Mouse (Mus musculus) cerebellum, adult 2 months (tissue): ENCODE results near the gene Efcab6. TPM values are rescaled to one million over a fixed set of nuclear protein-coding genes. Genes with fewer than 3 reads are reported as not detected.

Source experiments
- DNase-seq, 2 experiments: peaks; one replicate each; pipeline ENCODE4 v3.0.0; 2021
- H3K27ac ChIP-seq: fragments of 200-500 bp; 2 replicates; pipeline ENCODE4 v1.5.1; 2012; ENCODE audit warnings: low read length, control low read depth, inconsistent platforms; ENCODE audit not compliant: insufficient read depth
- H3K27me3 ChIP-seq: fragments of 200-500 bp; 2 replicates; pipeline ENCODE4 v1.6.1; 2012; ENCODE audit warnings: inconsistent platforms, mild to moderate bottlenecking, low read length, moderate library complexity; ENCODE audit not compliant: control insufficient read depth, insufficient read depth
- H3K4me1 ChIP-seq: fragments of 200-500 bp; 2 replicates; pipeline ENCODE4 v1.6.1; 2011; ENCODE audit warnings: low read length; ENCODE audit not compliant: control insufficient read depth, insufficient read depth
- H3K4me3 ChIP-seq: fragments of 200-500 bp; replicated peaks from 2 replicates; pipeline ENCODE3; 2011; ENCODE audit warnings: mild to moderate bottlenecking, low read depth, low read length, control low read depth; ENCODE audit not compliant: insufficient read depth
- CTCF ChIP-seq: fragments of 200-500 bp; IDR thresholded peaks from 2 replicates; pipeline ENCODE4 v1.5.1; 2011; ENCODE audit warnings: low read depth, mild to moderate bottlenecking, control low read depth, low read length, moderate library complexity, borderline replicate concordance; ENCODE audit not compliant: insufficient read depth
- POLR2A ChIP-seq: fragments of 200-500 bp; IDR thresholded peaks from 2 replicates; pipeline ENCODE4 v1.6.1; 2011; ENCODE audit warnings: low read length, control low read depth, borderline replicate concordance; ENCODE audit not compliant: insufficient read depth
- WGBS: fragments of 180-500 bp; shearing (Covaris S2); methylation state at CpG from one replicate; pipeline ENCODE4 v1.1.7; 2018; 5-methylcytosine and 5-hydroxymethylcytosine counted together
- polyA plus RNA-seq: library from polyadenylated mRNA; depleted of rRNA; stranded (reverse); fragments of >200 nt; gene quantifications from 2 replicates; pipeline ENCODE4 v1.2.3, GENCODE M21; 2012

Efcab6 gene
- polyA plus RNA-seq, 1 experiment, result 0.70 TPM

DNA sequence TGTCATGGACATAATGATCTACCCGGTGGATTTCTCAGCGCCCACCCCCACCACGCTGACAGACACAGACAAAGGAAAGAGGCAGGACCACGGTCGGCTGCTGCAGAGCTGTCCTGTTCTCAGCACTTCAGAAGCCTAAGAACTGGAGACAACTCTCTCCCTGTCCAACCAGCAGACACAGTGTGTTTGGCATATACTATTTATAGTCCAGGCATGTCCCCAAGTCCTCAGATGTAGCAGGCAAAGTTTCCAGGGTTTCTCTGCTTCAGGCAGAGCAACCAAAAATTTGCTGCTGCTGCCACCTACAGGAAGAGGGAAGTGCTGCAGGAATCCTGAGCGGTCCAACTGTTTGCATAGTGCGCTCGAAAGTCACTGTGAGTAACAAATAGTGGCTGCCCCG is 11.3 kb downstream of the Efcab6 start:
- Histone ChIP-seq H3K27me3 (no peaks in the 10 kb centered on the region), H3K4me1 (0 out of 2 replicates have a peak, but pooled peaks cover 3% of the 10 kb centered on the region), H3K27ac (no peak overlapping the region), H3K4me3 (no peak overlapping the region)
- 8% methylated on average over 9 of the region's 9 CpGs for WGBS
- no peak for TF ChIP-seq POLR2A
- TF ChIP-seq CTCF, result peak; percentile 92
- DNase-seq, result peak; percentile 73 to 85

DNA sequence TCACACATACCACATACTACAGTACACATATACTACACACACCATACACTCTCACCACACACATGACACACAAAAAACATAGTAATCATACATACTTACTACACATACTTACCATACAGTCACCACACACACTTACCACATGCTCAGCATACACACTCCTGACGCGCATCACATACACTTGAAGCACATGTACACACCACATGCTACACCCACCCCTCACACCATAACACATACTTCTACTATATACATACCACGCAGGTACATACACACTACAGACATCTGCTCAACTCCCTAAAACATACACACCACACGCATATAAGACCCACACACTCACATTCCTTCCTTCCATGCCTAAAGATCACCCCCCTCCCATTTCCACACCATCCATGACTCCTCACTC is 11.9 kb downstream of the Efcab6 start:
- no peak for DNase-seq
- TF ChIP-seq CTCF, result no peak
- TF ChIP-seq POLR2A, result no peak
- Histone ChIP-seq H3K27ac (no peak overlapping the region), H3K27me3 (no peaks in the 10 kb centered on the region), H3K4me1 (0 out of 2 replicates have a peak, but pooled peaks cover 3% of the 10 kb centered on the region), H3K4me3 (no peak overlapping the region)
- WGBS, result 98% methylated on average over 4 of the region's 4 CpGs

DNA sequence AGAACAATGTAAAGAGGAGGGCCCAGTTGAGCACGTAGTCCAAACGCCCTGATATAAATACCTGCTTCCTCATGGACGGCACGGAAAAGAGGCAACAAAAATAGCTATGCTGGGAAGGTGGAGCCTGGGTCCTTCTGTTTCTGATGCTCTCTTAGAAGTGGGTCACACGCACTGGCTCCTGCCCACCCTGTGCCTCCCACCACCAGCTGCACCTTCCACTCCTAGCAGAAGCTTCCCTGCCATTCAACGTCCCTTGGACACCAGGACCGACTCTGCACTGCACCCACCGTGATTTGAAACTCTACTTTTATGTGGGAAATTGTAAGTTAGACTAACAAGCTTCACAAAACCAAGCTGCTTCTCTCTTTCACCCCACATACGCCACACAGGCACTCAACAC is 12.8 kb downstream of the Efcab6 start:
- H3K27me3 ChIP-seq, result no peaks in the 10 kb centered on the region
- no peak for DNase-seq
- TF ChIP-seq CTCF (no peak), POLR2A (no peak)
- no peak overlapping the region for H3K4me3 ChIP-seq
- WGBS, result 92% methylated on average over 9 of the region's 9 CpGs
- 0 out of 2 replicates have a peak, but pooled peaks cover 3% of the 10 kb centered on the region for H3K4me1 ChIP-seq
- no peak overlapping the region for H3K27ac ChIP-seq

DNA sequence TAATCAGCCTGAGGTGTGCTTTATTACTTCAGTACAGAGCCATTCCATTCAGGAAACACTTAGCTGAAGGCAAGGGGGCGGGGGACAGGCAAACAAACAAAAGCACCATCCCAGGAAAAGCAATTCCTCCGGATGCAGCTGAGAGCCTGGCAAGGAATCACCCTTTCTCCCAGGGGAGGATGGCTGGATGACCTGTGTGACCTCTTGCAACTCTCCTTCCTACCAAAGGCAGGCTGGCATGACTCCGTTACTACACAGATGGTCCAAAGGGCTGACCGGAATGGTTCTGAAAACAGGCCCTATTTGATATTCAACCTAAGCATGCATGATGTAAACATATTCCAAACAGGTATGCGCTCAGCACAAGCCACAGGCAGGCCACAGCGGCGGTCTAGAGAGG is 15.6 kb downstream of the Efcab6 start:
- DNase-seq, result no peak
- TF ChIP-seq POLR2A (no peak), CTCF (no peak)
- WGBS, result 81% methylated on average over 7 of the region's 7 CpGs
- H3K4me1 ChIP-seq, result 0 out of 2 replicates have a peak, but pooled peaks cover 3% of the 10 kb centered on the region
- H3K4me3 ChIP-seq, result no peak overlapping the region
- no peak overlapping the region for H3K27ac ChIP-seq
- H3K27me3 ChIP-seq, result no peaks in the 10 kb centered on the region

DNA sequence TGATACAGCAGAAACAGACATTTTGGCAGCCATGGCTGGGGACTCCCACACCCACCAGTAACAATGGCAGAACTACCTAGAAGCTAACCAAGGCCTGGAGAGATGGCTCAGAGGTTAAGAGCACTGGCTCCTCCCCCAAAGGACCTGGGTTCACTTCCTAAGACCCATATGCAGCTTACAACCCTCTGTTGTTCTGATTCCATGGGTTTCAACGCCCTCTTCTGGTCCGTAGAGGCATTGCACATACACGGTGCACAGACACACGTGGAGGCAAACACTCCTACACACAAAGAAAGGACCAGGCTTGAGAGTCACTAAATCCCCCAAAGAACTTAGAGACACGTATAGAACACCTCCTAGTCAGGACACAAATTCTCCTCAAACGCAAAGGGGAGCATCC is 19.6 kb downstream of the Efcab6 start:
- WGBS, result 94% methylated on average over 6 of the region's 6 CpGs
- Histone ChIP-seq H3K27ac (no peak overlapping the region), H3K27me3 (no peaks in the 10 kb centered on the region), H3K4me3 (no peak overlapping the region), H3K4me1 (no peaks in the 10 kb centered on the region)
- no peak for DNase-seq
- TF ChIP-seq CTCF (no peak), POLR2A (no peak)

DNA sequence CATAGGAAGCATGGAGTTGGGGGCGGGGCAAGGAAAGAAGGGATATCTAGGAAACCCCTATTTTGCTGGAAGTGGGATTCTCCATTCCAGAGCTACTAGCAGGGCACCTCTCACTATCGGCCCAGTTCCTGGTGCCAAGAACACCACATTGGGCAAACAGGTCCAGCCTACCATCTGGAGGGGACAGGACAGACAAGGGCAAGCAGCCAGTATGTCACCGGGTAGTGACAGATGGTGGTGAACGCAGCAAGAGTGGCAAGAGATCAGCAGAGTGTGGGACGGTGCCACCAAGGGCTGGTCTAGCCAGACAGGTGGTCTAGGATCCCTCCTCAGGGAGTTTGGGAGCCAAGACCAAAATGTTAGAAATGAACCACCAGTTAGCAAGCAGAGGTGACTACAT is 28.1 kb downstream of the Efcab6 start:
- Histone ChIP-seq H3K4me1 (peaks cover 18% of the 10 kb centered on the region), H3K27ac (no peak overlapping the region), H3K27me3 (no peaks in the 10 kb centered on the region), H3K4me3 (no peak overlapping the region)
- TF ChIP-seq POLR2A (no peak), CTCF (no peak)
- 10% methylated on average over 5 of the region's 5 CpGs for whole genome bisulfite sequencing
- DNase-seq, result peak; percentile 95 to 97

DNA sequence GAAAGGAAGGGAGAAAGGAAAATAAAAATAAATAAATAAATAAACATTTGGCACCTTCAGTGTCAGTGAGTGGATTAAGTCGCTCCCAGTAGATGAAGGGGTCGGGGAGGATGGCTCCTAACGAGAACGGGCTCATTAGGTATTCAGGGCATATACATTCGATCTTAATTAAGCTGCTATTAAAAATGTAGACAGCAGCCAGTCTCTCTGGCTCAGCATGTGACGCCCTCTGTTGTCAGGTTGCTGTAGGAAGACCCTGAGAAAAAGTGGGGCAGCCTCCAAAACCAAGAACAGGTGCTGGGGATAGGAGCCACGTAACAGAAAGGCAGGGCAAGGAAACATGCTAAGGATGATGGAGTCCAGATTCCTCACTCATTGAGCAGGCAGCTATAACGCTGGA is 39.5 kb downstream of the Efcab6 start:
- Histone ChIP-seq H3K4me3 (no peak overlapping the region), H3K27ac (no peak overlapping the region), H3K4me1 (peaks cover 12% of the 10 kb centered on the region), H3K27me3 (no peaks in the 10 kb centered on the region; the same call in 1 of the 2 replicates)
- DNase-seq, result no peak
- 41% methylated on average over 8 of the region's 8 CpGs for WGBS
- TF ChIP-seq POLR2A (no peak), CTCF (no peak)

DNA sequence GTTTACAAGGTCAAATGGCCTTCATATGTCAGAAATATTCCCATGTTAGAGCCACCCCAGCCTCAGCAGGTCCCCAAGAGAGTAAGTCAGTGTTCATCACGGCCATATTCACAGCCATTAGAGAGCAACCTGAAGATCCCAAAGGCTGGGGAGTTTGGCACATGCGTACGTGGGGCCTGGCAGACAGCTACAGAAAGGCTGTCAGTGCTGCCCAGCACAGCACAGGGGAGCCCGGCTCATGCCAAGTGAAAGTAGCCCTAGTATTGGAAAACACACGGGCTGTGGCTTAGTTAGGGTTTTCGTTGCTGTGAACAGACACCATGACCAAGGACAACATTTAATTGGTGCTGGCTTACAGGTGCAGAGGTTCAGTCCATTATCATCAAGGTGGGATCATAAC is 40.3 kb downstream of the Efcab6 start:
- no peak overlapping the region for H3K27ac ChIP-seq
- peaks cover 12% of the 10 kb centered on the region for H3K4me1 ChIP-seq
- no peak overlapping the region for H3K4me3 ChIP-seq
- TF ChIP-seq POLR2A (no peak), CTCF (no peak)
- peak; percentile 76 to 86 for DNase-seq
- H3K27me3 ChIP-seq, result no peaks in the 10 kb centered on the region; the same call in 1 of the 2 replicates
- WGBS, result 9% methylated on average over 6 of the region's 6 CpGs
